Mouse (Mus musculus) C2C12 (cell line): ENCODE results near the gene Tgfbrap1.

ENCODE experiments used
- CEBPB ChIP-seq: IDR thresholded peaks from one replicate; pipeline ENCODE4 v1.6.1; 2011; ENCODE audit warnings: low read depth, mild to moderate bottlenecking, control low read depth, moderate library complexity
- CTCF ChIP-seq: IDR thresholded peaks from one replicate; pipeline ENCODE4 v1.5.1; 2011; ENCODE audit not compliant: control insufficient read depth, insufficient read depth, insufficient read length
- MAX ChIP-seq: IDR thresholded peaks from one replicate; pipeline ENCODE4 v1.6.1; 2011; ENCODE audit warnings: mild to moderate bottlenecking, control low read depth
- MYOG ChIP-seq: IDR thresholded peaks from one replicate; pipeline ENCODE4 v1.6.1; 2011; ENCODE audit not compliant: control insufficient read depth, insufficient read length; ENCODE audit errors: extremely low read depth
- USF1 ChIP-seq: IDR thresholded peaks from one replicate; pipeline ENCODE4 v1.6.1; 2011; ENCODE audit warnings: low read depth, mild to moderate bottlenecking, control low read depth, moderate library complexity

DNA sequence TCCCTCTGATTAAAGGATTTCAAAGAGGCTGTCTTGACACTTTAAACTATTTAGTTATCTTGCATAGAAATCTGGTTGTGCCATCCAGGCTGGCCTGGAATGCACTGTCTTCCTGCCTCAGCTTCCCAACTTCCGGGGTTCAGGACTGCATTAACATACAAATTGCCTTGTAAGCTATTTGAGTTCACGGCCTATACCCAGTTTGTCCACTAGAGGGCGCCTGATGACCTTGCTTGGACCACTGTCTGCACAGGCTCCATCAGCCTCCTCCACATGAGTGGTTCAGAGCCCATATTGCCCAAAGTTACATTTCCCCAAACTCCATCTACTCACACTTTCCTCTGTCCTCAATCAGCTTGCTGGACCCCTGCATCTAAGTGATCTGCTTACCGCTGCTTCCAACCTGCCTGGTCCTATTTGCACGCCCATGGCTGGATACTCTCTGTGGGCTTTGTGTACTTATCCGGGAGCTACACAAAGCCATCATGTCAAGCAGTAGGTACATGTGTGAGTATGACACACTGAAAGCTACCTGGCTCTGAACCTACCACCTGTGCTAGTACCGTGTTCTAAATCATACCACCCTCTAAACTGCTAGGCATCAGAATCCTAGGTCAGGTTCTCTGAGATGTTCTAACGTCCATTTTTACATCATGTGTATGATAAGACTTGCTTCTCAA is 41.3 kb upstream of the Tgfbrap1 start:
- TF ChIP-seq CTCF (peak; percentile 82), MYOG (no peak), MAX (no peak), USF1 (no peak), CEBPB (no peak)
